Mouse (Mus musculus): ENCODE measurements around the gene Gm11361. TPM values are rescaled to one million over a fixed set of nuclear protein-coding genes. Genes with fewer than 3 reads are reported as not detected.

The Gm11361 gene
- 6.8 and 8.1 TPM in 2 replicates for polyA plus RNA-seq (2015; fragmentation: Nextera tagmentation; extraction: Ambion mirVana)

- Histone ChIP-seq H3K9me3 (ENCODE audit: control insufficient read depth, low read length) (no peaks in the 10 kb centered on the region), H3K9ac (ENCODE audit: low read length) (no peak within 1 kb of the TSS), H3K4me1 (replicated peaks; ENCODE audit: control insufficient read depth, insufficient read depth) (no peaks in the 10 kb centered on the region), H3K27ac (replicated peaks) (no peak within 1 kb of the TSS), H3K4me3 (ENCODE audit: low read depth, low read length) (no peak within 1 kb of the TSS), H3K4me2 (replicated peaks; ENCODE audit: low read depth) (no peak within 1 kb of the TSS), H3K36me3 (ENCODE audit: control insufficient read depth, insufficient read depth, low read length) (no peaks in the 10 kb centered on the region), H3K27me3 (ENCODE audit: control insufficient read depth, insufficient read depth, low read length) (no peaks in the 10 kb centered on the region)
- DNase-seq (ENCODE audit: low spot score) (no peak), ATAC-seq (ENCODE audit: low FRiP score, low TSS enrichment) (no peak)
- TF ChIP-seq EP300 (optimal IDR thresholded peaks at IDR 0.05) (no peak), CTCF (IDR thresholded peaks at IDR 0.05; ENCODE audit: low read depth) (no peak)
- WGBS: 97% methylated on average over 3 of the region's 3 CpGs
These were observed at the start of gene Gm11361 for GRCm38 (mm10) chr13:28257228-28257627. Gm11361 (plus strand) TSS chr13:28257528.

- DNase-seq (ENCODE audit: low spot score): no peak
- H3K4me2 ChIP-seq (replicated peaks; ENCODE audit: low read depth): no peak overlapping the region
- H3K4me1 ChIP-seq (replicated peaks; ENCODE audit: control insufficient read depth, insufficient read depth): no peaks in the 10 kb centered on the region
- 10% methylated on average over 1 of the region's 1 CpGs for WGBS
- no peak overlapping the region for H3K9ac ChIP-seq (ENCODE audit: low read length)
- no peak overlapping the region for H3K27ac ChIP-seq (replicated peaks)
- no peaks in the 10 kb centered on the region for H3K36me3 ChIP-seq (ENCODE audit: control insufficient read depth, insufficient read depth, low read length)
- no peak for ATAC-seq (ENCODE audit: low FRiP score, low TSS enrichment)
- no peak overlapping the region for H3K4me3 ChIP-seq (ENCODE audit: low read depth, low read length)
- no peaks in the 10 kb centered on the region for H3K9me3 ChIP-seq (ENCODE audit: control insufficient read depth, low read length)
- TF ChIP-seq EP300 (optimal IDR thresholded peaks at IDR 0.05) (no peak), CTCF (IDR thresholded peaks at IDR 0.05; ENCODE audit: low read depth) (peak; percentile 53; the same call in 1 of the 2 replicates)
- H3K27me3 ChIP-seq (ENCODE audit: control insufficient read depth, insufficient read depth, low read length): no peaks in the 10 kb centered on the region
These were observed 7.1 kb downstream of the Gm11361 start for GRCm38 (mm10) chr13:28264399-28264798.

- Histone ChIP-seq H3K4me2 (replicated peaks; ENCODE audit: low read depth) (no peak overlapping the region), H3K9me3 (ENCODE audit: control insufficient read depth, low read length) (no peaks in the 10 kb centered on the region), H3K36me3 (ENCODE audit: control insufficient read depth, insufficient read depth, low read length) (no peaks in the 10 kb centered on the region), H3K27ac (replicated peaks) (no peak overlapping the region), H3K4me1 (replicated peaks; ENCODE audit: control insufficient read depth, insufficient read depth) (no peaks in the 10 kb centered on the region), H3K9ac (ENCODE audit: low read length) (no peak overlapping the region), H3K4me3 (ENCODE audit: low read depth, low read length) (no peak overlapping the region), H3K27me3 (ENCODE audit: control insufficient read depth, insufficient read depth, low read length) (no peaks in the 10 kb centered on the region)
- ATAC-seq (ENCODE audit: low FRiP score, low TSS enrichment) (no peak), DNase-seq (ENCODE audit: low spot score) (no peak)
- WGBS: 84% methylated on average over 3 of the region's 3 CpGs
- TF ChIP-seq EP300 (optimal IDR thresholded peaks at IDR 0.05) (no peak), CTCF (IDR thresholded peaks at IDR 0.05; ENCODE audit: low read depth) (no peak)
These were observed 30.0 kb downstream of the Gm11361 start for GRCm38 (mm10) chr13:28287368-28287767.

GRCm38 (mm10) chr13:28294272-28294671 lies 36.9 kb downstream of the Gm11361 start:
- no peak overlapping the region for H3K9ac ChIP-seq (ENCODE audit: low read length)
- H3K36me3 ChIP-seq (ENCODE audit: control insufficient read depth, insufficient read depth, low read length): no peaks in the 10 kb centered on the region
- no peak for DNase-seq (ENCODE audit: low spot score)

GRCm38 (mm10) chr13:28294757-28295361 lies 37.5 kb downstream of the Gm11361 start:
- Histone ChIP-seq H3K4me2 (replicated peaks; ENCODE audit: low read depth) (no peak overlapping the region), H3K27ac (replicated peaks) (no peak overlapping the region), H3K9ac (ENCODE audit: low read length) (no peak overlapping the region), H3K9me3 (ENCODE audit: control insufficient read depth, low read length) (no peaks in the 10 kb centered on the region), H3K36me3 (ENCODE audit: control insufficient read depth, insufficient read depth, low read length) (no peaks in the 10 kb centered on the region), H3K4me3 (ENCODE audit: low read depth, low read length) (no peak overlapping the region), H3K27me3 (ENCODE audit: control insufficient read depth, insufficient read depth, low read length) (no peaks in the 10 kb centered on the region), H3K4me1 (replicated peaks; ENCODE audit: control insufficient read depth, insufficient read depth) (no peaks in the 10 kb centered on the region)
- DNase-seq (ENCODE audit: low spot score) (no peak), ATAC-seq (ENCODE audit: low FRiP score, low TSS enrichment) (no peak)
- 25% methylated on average over 3 of the region's 3 CpGs for WGBS
- TF ChIP-seq EP300 (optimal IDR thresholded peaks at IDR 0.05) (no peak), CTCF (IDR thresholded peaks at IDR 0.05; ENCODE audit: low read depth) (no peak)

More at GRCm38 (mm10) chr13:28294272-28294671, 36.9 kb downstream of the Gm11361 start:
- no peaks in the 10 kb centered on the region for H3K4me1 ChIP-seq (replicated peaks; ENCODE audit: control insufficient read depth, insufficient read depth)
- no peak overlapping the region for H3K4me2 ChIP-seq (replicated peaks; ENCODE audit: low read depth)
- H3K27me3 ChIP-seq (ENCODE audit: control insufficient read depth, insufficient read depth, low read length): no peaks in the 10 kb centered on the region
- WGBS: 80% methylated on average over 4 of the region's 4 CpGs
- no peak overlapping the region for H3K27ac ChIP-seq (replicated peaks)
- no peak for ATAC-seq (ENCODE audit: low FRiP score, low TSS enrichment)
- TF ChIP-seq EP300 (optimal IDR thresholded peaks at IDR 0.05) (no peak), CTCF (IDR thresholded peaks at IDR 0.05; ENCODE audit: low read depth) (no peak)
- no peak overlapping the region for H3K4me3 ChIP-seq (ENCODE audit: low read depth, low read length)
- no peaks in the 10 kb centered on the region for H3K9me3 ChIP-seq (ENCODE audit: control insufficient read depth, low read length)

- TF ChIP-seq EP300 (optimal IDR thresholded peaks at IDR 0.05) (no peak), CTCF (IDR thresholded peaks at IDR 0.05; ENCODE audit: low read depth) (no peak)
- no peaks in the 10 kb centered on the region for H3K27me3 ChIP-seq (ENCODE audit: control insufficient read depth, insufficient read depth, low read length)
These were observed 38.2 kb downstream of the Gm11361 start for GRCm38 (mm10) chr13:28295492-28295891.

More at GRCm38 (mm10) chr13:28295492-28295891, 38.2 kb downstream of the Gm11361 start:
- Histone ChIP-seq H3K36me3 (ENCODE audit: control insufficient read depth, insufficient read depth, low read length) (no peaks in the 10 kb centered on the region), H3K4me1 (replicated peaks; ENCODE audit: control insufficient read depth, insufficient read depth) (no peaks in the 10 kb centered on the region), H3K9me3 (ENCODE audit: control insufficient read depth, low read length) (no peaks in the 10 kb centered on the region), H3K9ac (ENCODE audit: low read length) (no peak overlapping the region), H3K27ac (replicated peaks) (no peak overlapping the region), H3K4me2 (replicated peaks; ENCODE audit: low read depth) (no peak overlapping the region), H3K4me3 (ENCODE audit: low read depth, low read length) (no peak overlapping the region)
- DNase-seq (ENCODE audit: low spot score): no peak
- ATAC-seq (ENCODE audit: low FRiP score, low TSS enrichment): no peak
- WGBS: 71% methylated on average over 5 of the region's 5 CpGs

All from stomach, postnatal 0 days (tissue).